Mouse (Mus musculus) spleen, postnatal 10 days (tissue): ENCODE data around the gene Lrp8.

Experiments used
- DNase-seq, 2 experiments: peaks; one replicate each; pipeline ENCODE4 v3.0.0; 2021 to 2022; ENCODE audit warnings: low spot score in 2 of 2

The Lrp8 gene

DNA sequence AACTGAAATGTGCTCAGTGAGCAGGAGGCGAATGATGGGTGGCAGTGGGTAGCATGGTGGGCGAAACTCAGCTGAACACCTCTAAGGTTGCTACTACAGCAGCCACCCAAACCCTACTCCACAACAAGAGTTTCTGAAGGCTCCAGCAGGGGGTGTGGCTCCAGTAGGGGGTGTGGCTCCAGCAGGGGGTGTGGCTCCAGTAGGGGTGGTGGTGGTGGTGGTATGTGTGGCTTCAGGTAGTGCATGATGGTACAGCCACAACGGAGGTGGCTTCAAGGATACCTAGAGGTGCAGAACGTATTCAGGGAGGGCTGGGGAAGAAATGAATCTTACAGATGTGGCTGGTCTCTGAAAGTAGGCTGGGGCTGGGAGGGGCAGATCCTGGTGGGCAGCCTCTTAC is 5.7 kb downstream of the Lrp8 start:
- peak in 1 of 2 experiments; percentile 42 for DNase-seq

DNA sequence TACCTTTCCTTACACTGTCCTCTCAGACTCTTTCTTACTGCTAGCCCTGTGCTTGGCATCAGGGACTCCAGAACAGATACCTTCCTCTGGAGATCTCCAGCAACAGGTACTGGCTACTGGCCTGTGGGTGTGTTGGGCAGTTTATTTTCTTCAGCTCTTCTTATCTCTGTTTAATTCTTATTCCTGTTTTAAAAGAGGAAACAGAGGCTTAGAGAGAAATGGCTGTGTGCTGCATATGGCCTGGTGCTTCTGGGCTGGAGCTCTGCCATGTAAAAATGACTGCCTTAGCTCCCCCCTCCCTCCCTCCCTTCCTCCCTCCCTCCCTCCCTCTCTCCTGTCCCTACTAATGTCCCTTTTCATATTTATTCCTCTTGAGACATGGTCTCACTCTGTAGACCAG is 6.6 kb downstream of the Lrp8 start:
- DNase-seq, result no peak

GRCm38 (mm10) chr4:107811006-107811405 is 8.9 kb downstream of the Lrp8 start:
- no peak for DNase-seq

GRCm38 (mm10) chr4:107811716-107812330 is 9.8 kb downstream of the Lrp8 start:
- DNase-seq, result no peak

- DNase-seq, result no peak
Observed at GRCm38 (mm10) chr4:107812336-107812735, 10.3 kb downstream of the Lrp8 start.

DNA sequence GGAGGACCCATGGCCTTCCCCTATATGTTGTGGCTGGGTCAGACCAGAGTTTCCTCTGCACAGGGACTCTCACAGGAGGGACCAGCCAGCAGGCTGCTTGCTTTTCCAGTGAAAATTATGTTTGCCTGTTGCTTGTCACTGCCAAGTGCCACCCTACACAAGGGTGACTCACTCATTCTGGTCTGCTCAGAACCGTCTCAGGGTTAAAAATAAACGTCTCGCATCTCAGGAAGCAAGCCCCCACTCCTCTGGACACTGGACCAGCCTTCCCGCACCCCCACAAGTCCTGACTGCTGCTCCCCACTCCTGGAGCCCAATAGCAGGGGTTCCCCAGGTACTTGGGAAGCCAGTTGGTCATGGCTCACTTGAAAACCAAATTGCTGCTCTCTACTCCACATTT is 14.4 kb downstream of the Lrp8 start:
- DNase-seq, result no peak

DNA sequence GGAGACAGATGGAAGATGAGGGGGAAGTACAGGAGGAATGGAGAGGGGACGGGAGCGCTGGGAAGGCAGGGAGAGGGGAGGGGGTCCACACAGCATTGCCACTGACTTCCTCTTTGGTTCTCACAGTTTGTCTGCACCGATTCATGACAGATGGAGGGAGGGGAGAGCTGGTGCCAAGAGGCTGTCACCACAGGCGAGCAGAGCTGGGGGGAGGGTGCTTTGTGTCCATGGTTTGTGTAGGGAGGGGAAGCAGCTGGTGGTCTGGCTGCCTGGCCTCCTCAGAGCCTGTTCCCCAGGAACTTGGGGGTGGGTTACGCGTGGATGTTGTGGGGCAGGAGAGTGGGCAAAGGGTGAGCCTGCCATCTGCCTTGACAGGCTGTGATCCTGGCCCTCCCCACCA is 15.4 kb downstream of the Lrp8 start:
- DNase-seq, result no peak

DNA sequence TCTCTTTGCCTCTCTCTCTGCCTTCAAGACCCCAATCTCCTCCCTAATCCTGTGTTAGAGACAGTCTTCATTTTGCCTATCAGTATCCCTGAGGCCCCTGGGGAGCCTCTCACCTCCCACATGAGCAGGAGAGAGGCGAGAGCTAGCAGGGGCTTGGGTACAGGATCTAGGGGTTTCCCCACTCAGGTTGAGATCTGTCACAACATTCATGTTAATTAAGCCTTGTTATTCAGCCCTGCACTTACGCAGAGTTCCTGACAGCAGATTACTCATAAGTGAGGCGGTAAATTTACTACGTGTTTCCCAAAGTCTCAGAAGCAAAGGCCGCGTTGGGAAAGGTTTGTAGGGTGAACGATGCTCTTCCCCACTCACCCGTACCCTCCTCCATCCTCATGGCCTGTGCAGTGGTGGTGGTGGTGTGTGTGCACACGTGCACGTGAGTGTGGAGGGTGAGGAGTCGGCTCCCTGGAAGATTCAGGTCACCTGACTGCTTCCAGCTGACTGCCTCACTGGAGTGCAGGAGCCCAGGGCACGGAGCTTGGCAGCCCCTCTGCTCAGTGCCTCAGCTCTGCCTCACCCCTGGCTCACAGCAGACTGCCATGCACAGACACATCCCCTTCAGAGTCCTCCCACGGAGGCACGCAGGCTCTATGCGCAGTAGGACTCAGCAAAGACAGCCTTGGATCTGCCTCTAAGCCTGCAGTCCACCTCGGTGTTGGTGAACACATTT is 18.1 kb downstream of the Lrp8 start:
- no peak for DNase-seq

DNA sequence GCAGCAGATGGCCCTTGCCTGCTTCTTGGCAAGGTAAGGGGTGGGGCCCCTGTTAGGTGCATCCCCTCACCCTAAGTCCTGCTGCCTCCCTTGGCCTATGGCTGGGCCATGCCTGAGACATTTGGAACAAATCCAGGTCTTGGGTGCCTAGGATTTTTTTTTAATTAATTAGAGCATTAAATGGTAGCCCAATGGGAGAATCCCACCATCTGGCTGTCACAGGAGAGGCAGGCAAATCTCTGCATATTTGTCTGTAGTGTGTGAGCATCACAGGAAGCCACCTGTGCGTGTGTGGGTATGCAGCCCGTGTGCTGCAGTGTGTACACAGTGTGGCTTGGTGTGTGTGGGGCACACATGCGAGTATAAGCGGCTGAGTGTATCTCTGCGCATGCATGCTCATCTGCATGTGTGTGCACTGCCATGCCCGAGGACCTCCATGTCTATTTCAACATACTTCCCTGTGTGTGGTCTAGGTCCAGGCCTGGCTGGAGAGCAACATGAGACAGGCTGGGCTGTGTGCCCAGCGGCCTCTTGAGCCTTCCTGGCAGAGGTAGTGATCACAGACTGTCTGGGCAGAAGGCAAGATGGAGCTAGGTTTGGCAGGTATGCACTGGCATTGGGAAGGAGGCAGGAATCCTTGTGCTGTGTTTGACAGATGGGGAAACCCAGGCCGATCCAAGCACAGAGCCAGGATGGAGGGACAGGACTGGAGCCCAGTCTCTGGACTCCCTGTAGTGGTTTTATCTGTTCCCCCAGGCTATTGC is 19.0 kb downstream of the Lrp8 start:
- DNase-seq, result no peak

- no peak for DNase-seq
Observed at GRCm38 (mm10) chr4:107822936-107823411, 20.9 kb downstream of the Lrp8 start.

DNA sequence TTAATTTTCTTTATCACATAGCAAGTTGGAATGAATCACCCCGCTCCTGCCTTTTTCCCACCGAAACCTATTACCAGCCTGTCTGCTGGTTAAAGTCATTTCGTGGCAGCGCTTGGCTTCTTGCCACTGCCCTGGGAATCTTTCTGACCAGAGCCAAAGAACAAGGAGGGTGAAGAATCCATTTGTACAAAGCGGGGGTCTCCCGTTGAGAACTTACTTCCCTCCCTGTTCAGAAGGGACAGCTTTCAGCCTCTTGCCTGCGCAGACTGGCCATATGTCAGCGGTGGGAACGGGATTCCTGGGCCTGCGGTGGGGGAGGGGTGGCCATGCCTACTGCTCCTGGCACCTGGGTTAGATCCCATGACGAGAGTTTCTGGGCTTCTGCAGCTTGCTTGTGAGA is 21.4 kb downstream of the Lrp8 start:
- DNase-seq, result no peak

DNA sequence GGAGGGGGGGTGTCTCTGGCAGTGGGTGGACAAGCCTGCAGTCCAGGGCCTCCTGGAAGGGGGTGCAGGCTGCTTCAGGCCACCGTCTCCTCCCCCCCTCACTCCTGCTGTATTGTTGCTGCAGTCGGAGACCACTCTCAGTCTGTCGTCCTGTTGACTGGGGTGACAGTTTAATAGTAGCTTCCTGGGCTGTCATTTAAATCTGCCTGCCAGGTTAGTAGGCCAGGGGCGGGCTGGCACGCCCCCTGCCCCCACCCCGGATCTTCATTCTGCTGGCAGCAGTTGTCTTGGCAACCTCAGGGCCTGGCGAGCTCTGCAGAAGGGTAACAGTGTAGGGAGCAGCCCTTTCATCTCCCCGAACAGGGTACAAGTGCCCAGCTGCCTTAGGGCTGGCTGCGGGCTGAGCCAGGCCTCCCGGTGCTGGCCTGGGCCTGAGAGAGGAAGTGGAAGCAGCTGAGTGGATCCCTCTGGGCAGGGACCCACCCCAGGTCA is 26.7 kb downstream of the Lrp8 start:
- no peak for DNase-seq

GRCm38 (mm10) chr4:107829675-107830074 is 27.6 kb downstream of the Lrp8 start:
- DNase-seq, result no peak

GRCm38 (mm10) chr4:107830189-107830588 is 28.1 kb downstream of the Lrp8 start:
- no peak for DNase-seq

GRCm38 (mm10) chr4:107830821-107831221 is 28.8 kb downstream of the Lrp8 start:
- DNase-seq, result no peak

GRCm38 (mm10) chr4:107831678-107832077 is 29.6 kb downstream of the Lrp8 start:
- DNase-seq, result no peak

DNA sequence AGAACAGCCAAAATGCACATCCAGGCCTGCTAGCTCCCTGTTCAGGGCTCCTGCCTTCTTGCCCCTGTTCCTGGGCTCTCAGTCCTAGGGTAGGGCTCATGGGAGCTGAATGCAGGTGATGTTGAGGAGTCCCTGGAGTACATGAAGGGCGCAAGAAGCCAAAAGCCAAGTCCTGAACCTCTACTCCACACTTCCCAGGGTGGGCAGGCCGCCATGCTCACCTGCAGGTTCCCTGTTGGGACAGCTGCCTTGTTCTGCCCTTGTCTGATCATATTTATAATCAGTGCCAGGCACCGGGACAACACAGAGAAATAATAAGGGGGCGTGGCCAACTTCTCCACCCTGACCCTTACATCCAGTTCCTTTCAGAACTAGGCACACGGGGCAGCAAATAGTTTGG is 31.5 kb downstream of the Lrp8 start:
- DNase-seq, result no peak

GRCm38 (mm10) chr4:107834643-107835314 is 32.7 kb downstream of the Lrp8 start:
- DNase-seq, result no peak

- DNase-seq, result no peak
Observed at GRCm38 (mm10) chr4:107835508-107835909, 33.4 kb downstream of the Lrp8 start.

DNA sequence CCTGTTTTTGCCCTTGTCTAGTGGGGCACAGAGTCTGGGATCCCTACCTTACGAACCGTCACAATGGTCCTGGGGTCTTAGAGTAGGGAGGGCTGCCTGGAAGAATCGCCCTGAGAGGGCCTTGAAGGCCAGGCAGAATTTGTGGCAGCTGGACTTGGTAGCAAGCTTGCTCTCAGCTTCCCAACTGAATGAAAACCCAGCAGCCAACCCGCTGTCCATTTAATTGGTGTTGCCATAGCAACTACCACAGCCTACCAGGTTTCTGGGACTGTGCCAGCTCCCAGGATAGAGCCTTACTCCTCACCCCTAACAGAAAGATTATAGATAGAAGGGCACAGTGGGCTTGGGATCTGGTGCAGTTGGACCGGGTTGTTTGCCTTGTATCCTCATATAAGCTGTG is 34.7 kb downstream of the Lrp8 start:
- DNase-seq, result no peak

- no peak for DNase-seq
Observed at GRCm38 (mm10) chr4:107837910-107838309, 35.8 kb downstream of the Lrp8 start.

- no peak for DNase-seq
Observed at GRCm38 (mm10) chr4:107843687-107844086, 41.6 kb downstream of the Lrp8 start.
